Mouse (Mus musculus) macrophage (primary cell): Measurements from ENCODE around the gene Hnrnpul1. TPM values are rescaled to one million over a fixed set of nuclear protein-coding genes. Genes with fewer than 3 reads are reported as not detected.

Experiments
- H3K27ac ChIP-seq: fragments of 350-480 bp; formaldehyde crosslinking; 2 replicates; pipeline ENCODE4 v1.9.0; 2021
- H3K36me3 ChIP-seq: fragments of 350-480 bp; formaldehyde crosslinking; 2 replicates; pipeline ENCODE4 v1.9.0; 2021; ENCODE audit errors: inconsistent target
- H3K4me3 ChIP-seq: fragments of 350-480 bp; formaldehyde crosslinking; 2 replicates; pipeline ENCODE4 v1.9.0; 2021; ENCODE audit errors: inconsistent target
- H3K79me2 ChIP-seq: fragments of 350-480 bp; formaldehyde crosslinking; 2 replicates; pipeline ENCODE4 v1.9.0; 2021; ENCODE audit errors: inconsistent target
- WGBS: methylation state at CpG from one replicate; pipeline ENCODE4 v1.1.7; 2026; ENCODE audit warnings: inconsistent platforms; ENCODE audit not compliant: missing documents; 5-methylcytosine and 5-hydroxymethylcytosine counted together
- polyA plus RNA-seq: library from polyadenylated mRNA; stranded (reverse); fragments of 250-400 nt; gene quantifications from 3 replicates; pipeline ENCODE4 v1.2.4, GENCODE M21; 2018; ENCODE audit warnings: inconsistent platforms

The Hnrnpul1 gene
- polyA plus RNA-seq, 1 experiment from 2014 or later = 149 TPM

- WGBS = 48% methylated on average over 4 of the region's 4 CpGs
- Histone ChIP-seq H3K36me3 (no peaks in the 10 kb centered on the region), H3K27ac (no peak overlapping the region), H3K79me2 (peaks cover 18% of the 10 kb centered on the region; the same call in 1 of the 2 replicates), H3K4me3 (no peak overlapping the region)
Measured at GRCm38 (mm10) chr7:25786974-25787373, 32.4 kb upstream of the Hnrnpul1 start.

GRCm38 (mm10) chr7:25785752-25786151 lies 31.2 kb upstream of the Hnrnpul1 start:
- WGBS = 91% methylated on average over 4 of the region's 4 CpGs
- no peaks in the 10 kb centered on the region for H3K36me3 ChIP-seq
- peaks cover 18% of the 10 kb centered on the region; the same call in 1 of the 2 replicates for H3K79me2 ChIP-seq
- no peak overlapping the region for H3K27ac ChIP-seq
- H3K4me3 ChIP-seq = no peak overlapping the region

GRCm38 (mm10) chr7:25784808-25785207 lies 30.3 kb upstream of the Hnrnpul1 start:
- 41% methylated on average over 1 of the region's 1 CpGs for WGBS
- no peaks in the 10 kb centered on the region for H3K36me3 ChIP-seq

GRCm38 (mm10) chr7:25783746-25784145 lies 29.2 kb upstream of the Hnrnpul1 start:
- no peak overlapping the region for H3K4me3 ChIP-seq
- no peak overlapping the region for H3K27ac ChIP-seq
- peaks cover 18% of the 10 kb centered on the region; the same call in 1 of the 2 replicates for H3K79me2 ChIP-seq
- no peaks in the 10 kb centered on the region for H3K36me3 ChIP-seq
- WGBS = 73% methylated on average over 8 of the region's 8 CpGs

More at GRCm38 (mm10) chr7:25784808-25785207, 30.3 kb upstream of the Hnrnpul1 start:
- Histone ChIP-seq H3K79me2 (peaks cover 18% of the 10 kb centered on the region; the same call in 1 of the 2 replicates), H3K4me3 (no peak overlapping the region), H3K27ac (no peak overlapping the region)

- no peak overlapping the region for H3K27ac ChIP-seq
- peaks cover 12% of the 10 kb centered on the region; the same call in 1 of the 2 replicates for H3K79me2 ChIP-seq
- WGBS = 41% methylated on average over 6 of the region's 6 CpGs
Measured at GRCm38 (mm10) chr7:25782744-25783143, 28.2 kb upstream of the Hnrnpul1 start.

GRCm38 (mm10) chr7:25781937-25782610 lies 27.5 kb upstream of the Hnrnpul1 start:
- WGBS = 56% methylated on average over 10 of the region's 11 CpGs
- peaks cover 6% of the 10 kb centered on the region; the same call in 1 of the 2 replicates for H3K79me2 ChIP-seq
- H3K4me3 ChIP-seq = no peak overlapping the region
- no peak overlapping the region for H3K27ac ChIP-seq
- H3K36me3 ChIP-seq = 0 out of 2 replicates have a peak, but pooled peaks cover 7% of the 10 kb centered on the region

More at GRCm38 (mm10) chr7:25782744-25783143, 28.2 kb upstream of the Hnrnpul1 start:
- Histone ChIP-seq H3K36me3 (0 out of 2 replicates have a peak, but pooled peaks cover 7% of the 10 kb centered on the region), H3K4me3 (no peak overlapping the region)

- Histone ChIP-seq H3K4me3 (no peak overlapping the region), H3K27ac (no peak overlapping the region), H3K36me3 (0 out of 2 replicates have a peak, but pooled peaks cover 7% of the 10 kb centered on the region), H3K79me2 (peaks cover 4% of the 10 kb centered on the region; the same call in 1 of the 2 replicates)
- 12% methylated on average over 28 of the region's 33 CpGs for WGBS
Measured at GRCm38 (mm10) chr7:25781321-25781936, 26.9 kb upstream of the Hnrnpul1 start.

- Histone ChIP-seq H3K36me3 (0 out of 2 replicates have a peak, but pooled peaks cover 7% of the 10 kb centered on the region), H3K79me2 (peaks cover 2% of the 10 kb centered on the region; the same call in 1 of the 2 replicates), H3K27ac (no peak overlapping the region), H3K4me3 (no peak overlapping the region)
- 87% methylated on average over 4 of the region's 4 CpGs for WGBS
Measured at GRCm38 (mm10) chr7:25780753-25781152, 26.2 kb upstream of the Hnrnpul1 start.

GRCm38 (mm10) chr7:25780021-25780420 lies 25.5 kb upstream of the Hnrnpul1 start:
- no peak overlapping the region for H3K4me3 ChIP-seq
- H3K27ac ChIP-seq = no peak overlapping the region
- 90% methylated on average over 5 of the region's 5 CpGs for WGBS
- H3K79me2 ChIP-seq = no peaks in the 10 kb centered on the region
- 0 out of 2 replicates have a peak, but pooled peaks cover 7% of the 10 kb centered on the region for H3K36me3 ChIP-seq

GRCm38 (mm10) chr7:25768229-25768628 lies 13.7 kb upstream of the Hnrnpul1 start:
- H3K27ac ChIP-seq = no peak overlapping the region
- H3K79me2 ChIP-seq = no peaks in the 10 kb centered on the region
- whole genome bisulfite sequencing = 98% methylated on average over 5 of the region's 5 CpGs
- H3K36me3 ChIP-seq = peaks cover 33% of the 10 kb centered on the region
- H3K4me3 ChIP-seq = no peak overlapping the region

- Histone ChIP-seq H3K27ac (no peak overlapping the region), H3K4me3 (no peak overlapping the region), H3K36me3 (peaks cover 31% of the 10 kb centered on the region), H3K79me2 (no peaks in the 10 kb centered on the region)
- 76% methylated on average over 4 of the region's 6 CpGs for WGBS
Measured at GRCm38 (mm10) chr7:25766108-25766507, 11.6 kb upstream of the Hnrnpul1 start.

GRCm38 (mm10) chr7:25764221-25764620 lies 9.7 kb upstream of the Hnrnpul1 start:
- WGBS = 68% methylated on average over 4 of the region's 5 CpGs
- Histone ChIP-seq H3K27ac (no peak overlapping the region), H3K36me3 (peaks cover 30% of the 10 kb centered on the region), H3K4me3 (no peak overlapping the region), H3K79me2 (no peaks in the 10 kb centered on the region)

GRCm38 (mm10) chr7:25763678-25764077 lies 9.1 kb upstream of the Hnrnpul1 start:
- no peak overlapping the region for H3K27ac ChIP-seq
- H3K79me2 ChIP-seq = no peaks in the 10 kb centered on the region
- peaks cover 29% of the 10 kb centered on the region for H3K36me3 ChIP-seq
- H3K4me3 ChIP-seq = no peak overlapping the region
- 80% methylated on average over 11 of the region's 11 CpGs for WGBS

GRCm38 (mm10) chr7:25761354-25761753 lies 6.8 kb upstream of the Hnrnpul1 start:
- Histone ChIP-seq H3K4me3 (no peak overlapping the region), H3K79me2 (no peaks in the 10 kb centered on the region), H3K27ac (no peak overlapping the region), H3K36me3 (peaks cover 27% of the 10 kb centered on the region)
- WGBS = 77% methylated on average over 10 of the region's 10 CpGs

- WGBS = under 1% methylated on average over 18 of the region's 18 CpGs
- H3K36me3 ChIP-seq = peaks cover 14% of the 10 kb centered on the region
- H3K4me3 ChIP-seq = peak overlapping the region; percentile 48
- peak overlapping the region; percentile 94 for H3K27ac ChIP-seq
- H3K79me2 ChIP-seq = peaks cover 31% of the 10 kb centered on the region
Measured at GRCm38 (mm10) chr7:25756011-25756410, 1.5 kb upstream of the Hnrnpul1 start.
